Mouse (Mus musculus): ENCODE measurements around the gene Hspa2. TPM values are rescaled to one million over a fixed set of nuclear protein-coding genes. Genes with fewer than 3 reads are reported as not detected.
A peak's percentile ranks its signal among the peaks of the same experiment; 100 is the strongest.

Hspa2 gene
- total RNA-seq (2021) = 1 to 10 TPM; 8.4 to 9.0 TPM
- long read RNA-seq, experiment 1, transcript Hspa2-202 (1 exons, 2,526 nt) = major isoform, 20 of 20 reads
- long read RNA-seq, experiment 1, partial matches to known transcripts = 0 of 20 reads
- long read RNA-seq, experiment 1, other reads (novel, unspliced or antisense) = 0 of 20 reads
- long read RNA-seq, experiment 2, transcript Hspa2-202 (1 exons, 2,526 nt) = major isoform, 25 of 25 reads
- long read RNA-seq, experiment 2, partial matches to known transcripts = 0 of 25 reads
- long read RNA-seq, experiment 2, other reads (novel, unspliced or antisense) = 0 of 25 reads

DNA sequence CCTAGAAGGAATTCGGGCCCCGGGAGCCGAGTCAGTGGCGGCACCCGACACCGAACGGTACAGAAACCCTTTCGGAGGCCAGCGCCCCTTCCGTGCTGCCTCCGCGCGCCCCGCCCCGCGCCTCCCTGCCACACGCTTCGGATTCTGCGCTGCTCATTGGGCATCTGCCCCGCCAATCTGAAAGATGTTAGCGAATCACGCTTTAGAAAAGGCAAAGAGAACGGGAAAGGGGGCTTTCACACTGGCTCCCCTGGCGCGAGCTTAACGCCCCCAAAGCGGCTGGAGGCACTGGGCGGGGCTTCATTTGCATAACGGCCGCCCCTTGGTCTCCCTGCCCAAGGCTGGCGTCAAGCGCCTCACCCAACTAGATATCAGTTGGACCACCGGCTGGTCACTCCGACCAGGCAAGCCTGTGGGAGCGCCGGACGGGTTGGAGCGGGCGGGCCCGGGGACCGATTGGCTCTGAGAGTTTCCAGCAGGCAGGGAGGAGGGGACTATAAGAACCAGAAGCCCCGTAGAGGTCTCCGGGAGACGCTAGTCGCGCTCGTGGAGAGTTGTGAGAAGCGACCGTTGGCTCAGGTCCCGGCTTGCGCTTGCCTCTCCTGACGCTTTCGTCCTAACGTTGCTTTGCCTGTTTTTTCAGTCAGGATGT, at the start of gene Hspa2:
Gene Hspa2 (plus strand): TSS at position 291 of the 652 bp plus-strand sequence.
- DNase-seq = peak; percentile 100
- intact Hi-C loops (cut with DNase I) = loop anchor here (2.0 kb wide), 1 partner anchor 33 kb away; the partner anchor contains the start of gene Zbtb1

DNA sequence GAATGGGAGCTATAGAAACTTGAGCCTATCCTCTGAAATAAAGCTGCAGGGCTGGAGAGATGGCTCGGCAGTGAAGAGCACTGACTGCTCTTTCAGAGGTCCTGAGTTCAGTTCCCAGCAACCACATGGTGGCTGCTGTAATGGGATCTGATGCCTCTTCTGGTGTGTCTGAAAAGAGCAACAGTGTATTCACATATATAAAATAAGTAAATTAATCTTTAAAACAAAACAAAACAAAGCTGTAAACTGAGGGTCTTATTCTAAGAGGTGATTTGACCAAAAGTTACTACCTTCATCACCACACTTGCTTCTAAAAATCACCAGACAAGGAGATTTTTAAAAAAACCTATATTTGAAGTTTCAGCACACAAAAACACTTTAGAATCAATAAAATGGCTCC, 43.1 kb upstream of the Hspa2 start:
- DNase-seq = no peak
- intact Hi-C loops (cut with DNase I) = no loop called here

DNA sequence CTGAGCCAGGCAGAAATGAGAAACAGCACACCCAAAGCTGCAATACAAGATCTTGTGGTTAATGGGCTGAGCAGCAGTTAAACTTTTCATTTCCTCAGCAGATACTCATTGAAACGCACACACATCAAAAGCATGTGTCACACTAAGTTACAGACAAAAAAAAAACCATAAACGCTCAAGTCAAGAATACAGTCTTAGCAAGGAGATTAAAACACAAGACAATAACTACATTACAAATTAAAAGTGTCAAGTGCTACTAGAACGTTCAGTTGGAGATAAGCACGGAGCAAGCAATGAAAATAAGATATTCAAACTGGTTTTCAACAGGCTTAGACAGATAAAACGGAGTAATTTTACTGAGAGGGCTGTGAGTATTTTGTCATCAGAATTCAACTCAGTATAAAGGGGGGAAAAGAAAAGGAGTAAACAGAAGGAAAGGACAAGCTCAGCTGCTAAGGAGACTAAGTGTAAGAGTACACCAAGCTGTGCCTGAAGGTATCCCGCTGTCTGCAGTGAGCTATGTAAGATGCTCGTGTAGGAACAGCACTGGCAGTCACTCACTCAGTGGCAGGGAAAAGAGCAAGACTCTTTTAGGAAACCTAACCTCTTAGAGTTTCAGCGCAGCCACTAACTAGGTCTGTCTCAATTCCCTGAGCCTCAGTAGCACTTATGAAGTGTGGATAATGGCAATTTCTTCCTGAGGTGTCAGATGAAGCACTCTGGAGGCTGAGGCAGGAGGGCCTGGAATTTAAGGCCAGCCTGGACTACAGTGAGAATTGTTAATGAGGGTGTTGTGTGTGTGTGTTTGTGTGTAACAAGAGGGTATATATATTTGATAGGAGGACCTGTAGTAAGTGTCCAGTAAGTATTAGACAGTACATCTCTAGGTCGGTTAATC, 42.3 kb upstream of the Hspa2 start:
- DNase-seq = no peak
- intact Hi-C loops (cut with DNase I) = no loop called here

DNA sequence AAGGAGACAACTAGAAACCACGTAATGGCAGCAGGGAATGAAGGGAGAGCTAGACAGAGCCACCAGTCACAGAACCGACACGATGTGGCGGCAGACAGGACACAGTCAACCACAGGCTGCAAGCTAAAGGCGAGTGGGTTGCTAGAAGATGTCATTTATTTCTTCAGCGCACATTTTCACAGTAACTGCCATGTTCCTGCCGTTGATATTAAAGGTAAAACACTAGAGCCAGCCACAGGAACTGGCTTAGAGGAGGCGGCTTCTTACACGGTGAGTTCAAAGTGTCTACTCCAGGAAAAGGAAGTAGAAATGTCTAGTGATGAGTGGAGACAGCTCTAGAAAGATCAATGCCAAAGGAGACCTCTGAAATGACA, 41.7 kb upstream of the Hspa2 start:
- intact Hi-C loops (cut with DNase I) = no loop called here
- DNase-seq = no peak

DNA sequence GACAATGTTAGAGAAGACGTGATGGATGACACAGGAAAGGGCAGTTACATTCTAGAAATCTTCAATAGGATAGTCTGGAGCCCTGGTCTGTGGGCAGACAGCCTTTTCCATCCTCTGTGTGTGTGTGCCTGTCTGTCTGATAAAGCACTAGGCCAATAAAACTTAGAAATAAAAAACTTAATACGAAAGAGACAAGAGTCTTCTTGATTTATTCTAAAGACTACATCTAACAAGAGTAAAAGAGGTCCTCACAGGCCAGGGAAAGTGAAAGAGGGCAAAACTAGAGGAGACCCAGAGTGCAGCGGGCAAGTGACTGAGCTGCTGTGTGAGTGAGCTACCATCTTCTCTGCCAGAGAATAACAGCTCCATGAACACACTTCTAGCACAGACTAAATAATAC, 37.7 kb upstream of the Hspa2 start:
- intact Hi-C loops (cut with DNase I) = no loop called here
- DNase-seq = no peak

DNA sequence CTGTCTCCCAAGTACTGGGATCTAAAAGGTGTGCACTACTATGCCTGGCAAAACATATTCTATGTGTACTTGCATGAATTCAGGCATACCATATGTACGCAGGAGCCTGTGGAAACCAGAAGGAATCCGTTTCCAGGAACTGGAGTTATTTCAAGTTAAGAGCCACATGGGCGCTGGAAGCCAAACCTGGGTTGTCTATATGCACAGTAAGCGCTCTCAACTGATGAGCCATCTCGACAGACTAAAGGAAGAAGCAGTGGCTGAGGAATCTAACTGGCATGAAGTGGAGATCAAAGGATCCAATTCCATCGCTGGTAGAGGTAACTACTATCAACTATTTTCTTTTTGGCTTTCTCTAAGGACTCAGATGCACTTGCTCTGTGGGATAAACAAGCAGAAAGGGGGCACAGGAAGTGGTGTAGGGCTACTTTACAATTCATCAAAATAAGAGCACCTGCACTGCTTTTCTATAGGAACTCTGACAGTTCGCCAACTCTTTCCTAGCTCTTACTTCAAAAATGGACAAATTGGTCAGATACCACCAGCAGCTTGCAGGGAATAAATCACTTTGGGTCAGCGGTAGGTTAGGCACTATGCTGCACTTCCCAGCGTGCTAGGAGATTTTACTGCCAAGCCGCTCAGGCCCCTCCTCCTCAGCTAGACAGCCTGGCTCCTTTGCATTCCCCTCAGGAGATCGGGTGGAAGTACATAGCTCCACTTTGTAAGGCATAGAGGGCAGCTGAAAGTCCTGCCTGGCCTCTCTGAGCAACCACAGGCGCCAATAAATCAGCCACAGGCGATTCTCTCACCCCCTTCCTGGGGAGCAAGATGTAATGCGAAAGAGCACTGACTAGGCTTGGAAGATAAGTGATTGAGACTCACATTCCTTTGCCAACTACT, 36.6 kb upstream of the Hspa2 start:
- no peak for DNase-seq
- intact Hi-C loops (cut with DNase I) = no loop called here

DNA sequence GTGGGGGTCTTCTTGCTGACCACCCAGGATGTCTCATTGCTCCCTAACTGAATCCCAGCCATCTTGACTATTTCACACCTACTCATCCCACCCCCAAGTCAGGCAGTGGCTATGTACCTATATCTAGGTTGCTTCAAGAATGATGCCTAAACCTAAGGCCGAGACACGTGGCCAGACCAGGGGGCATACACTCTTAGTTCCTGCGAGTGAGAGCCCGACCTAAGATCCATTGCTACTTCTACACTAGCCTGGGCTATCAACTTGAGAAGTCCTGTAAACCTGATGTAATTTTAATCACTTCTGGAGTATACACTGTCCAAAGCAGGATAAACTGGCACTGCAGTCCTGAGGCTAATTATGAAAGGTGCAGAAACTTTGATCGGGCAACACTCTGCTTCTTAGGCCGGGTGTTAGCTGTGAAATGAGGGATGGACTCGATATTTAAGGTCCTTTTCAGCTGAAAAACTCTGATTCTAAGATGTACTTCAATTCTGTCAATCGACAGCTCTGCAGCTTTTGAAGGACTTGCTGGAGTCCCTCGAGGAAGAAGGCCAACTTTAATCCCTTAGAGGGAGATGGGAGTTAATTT, 35.7 kb upstream of the Hspa2 start:
- no peak for DNase-seq
- intact Hi-C loops (cut with DNase I) = no loop called here

DNA sequence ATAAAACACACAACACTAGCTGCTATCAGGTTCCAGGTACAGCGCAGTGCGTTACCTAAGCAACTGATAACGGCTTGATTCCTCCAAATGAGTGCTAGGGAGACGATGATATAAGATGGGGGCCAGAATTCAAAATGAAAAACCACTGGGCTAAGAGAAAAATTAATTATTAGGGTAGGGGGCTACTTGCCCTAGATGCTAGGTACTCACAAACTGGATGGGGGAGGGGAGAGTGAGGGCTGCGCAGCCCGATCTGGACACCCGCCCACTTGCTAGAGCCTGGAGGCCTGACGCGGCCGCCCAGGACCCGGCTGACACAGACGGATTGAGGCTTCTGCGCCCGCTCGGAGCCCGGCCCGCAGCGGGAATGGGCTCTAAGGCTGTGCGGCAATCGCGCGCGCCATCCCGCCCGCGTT, 35.2 kb upstream of the Hspa2 start:
- intact Hi-C loops (cut with DNase I) = no loop called here
- peak in 1 of 2 experiments; percentile 25 for DNase-seq

DNA sequence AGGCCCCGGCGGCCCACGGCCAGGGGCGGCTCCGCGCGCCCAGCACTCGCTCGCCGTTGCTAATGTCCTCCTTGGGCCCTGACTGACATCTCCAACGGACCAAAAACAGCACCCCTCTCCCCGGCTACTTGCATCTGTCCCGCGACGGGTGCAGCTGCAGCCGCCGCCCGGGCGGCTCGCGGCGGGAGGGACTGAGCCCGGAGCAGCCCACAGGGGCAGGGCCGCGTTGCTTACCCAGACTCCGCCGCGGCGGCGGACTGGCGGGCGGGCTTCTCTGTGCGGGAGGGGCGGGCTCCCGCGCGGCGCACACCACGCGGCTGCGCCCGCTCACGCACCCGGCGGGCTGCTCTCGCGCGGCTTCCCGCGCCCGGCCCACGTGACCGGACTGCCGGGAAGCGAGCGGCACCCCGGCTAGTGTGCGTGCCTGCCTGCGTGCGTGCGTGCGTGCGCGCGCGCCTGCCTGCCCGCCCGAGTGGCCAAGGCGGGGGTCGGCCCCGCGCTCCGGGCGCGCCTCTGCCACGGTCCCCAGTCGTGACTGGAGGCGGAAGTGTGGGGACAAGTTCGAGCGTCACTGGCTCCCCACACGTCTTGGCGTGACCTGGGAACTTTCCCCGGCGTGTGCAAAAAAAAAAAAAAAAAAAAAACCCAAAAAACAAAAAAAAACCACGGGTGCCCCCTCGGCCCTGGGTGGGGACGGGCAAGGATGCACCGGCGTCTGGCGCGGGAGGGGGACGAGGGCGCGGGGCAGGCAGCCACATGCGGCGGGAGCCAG, 34.6 kb upstream of the Hspa2 start, which contains the start of gene Zbtb25:
Gene Zbtb25 (minus strand): TSS at position 397 of the 772 bp plus-strand sequence.
- intact Hi-C loops (cut with DNase I) = no loop called here
- peak; percentile 74 to 76 for DNase-seq

DNA sequence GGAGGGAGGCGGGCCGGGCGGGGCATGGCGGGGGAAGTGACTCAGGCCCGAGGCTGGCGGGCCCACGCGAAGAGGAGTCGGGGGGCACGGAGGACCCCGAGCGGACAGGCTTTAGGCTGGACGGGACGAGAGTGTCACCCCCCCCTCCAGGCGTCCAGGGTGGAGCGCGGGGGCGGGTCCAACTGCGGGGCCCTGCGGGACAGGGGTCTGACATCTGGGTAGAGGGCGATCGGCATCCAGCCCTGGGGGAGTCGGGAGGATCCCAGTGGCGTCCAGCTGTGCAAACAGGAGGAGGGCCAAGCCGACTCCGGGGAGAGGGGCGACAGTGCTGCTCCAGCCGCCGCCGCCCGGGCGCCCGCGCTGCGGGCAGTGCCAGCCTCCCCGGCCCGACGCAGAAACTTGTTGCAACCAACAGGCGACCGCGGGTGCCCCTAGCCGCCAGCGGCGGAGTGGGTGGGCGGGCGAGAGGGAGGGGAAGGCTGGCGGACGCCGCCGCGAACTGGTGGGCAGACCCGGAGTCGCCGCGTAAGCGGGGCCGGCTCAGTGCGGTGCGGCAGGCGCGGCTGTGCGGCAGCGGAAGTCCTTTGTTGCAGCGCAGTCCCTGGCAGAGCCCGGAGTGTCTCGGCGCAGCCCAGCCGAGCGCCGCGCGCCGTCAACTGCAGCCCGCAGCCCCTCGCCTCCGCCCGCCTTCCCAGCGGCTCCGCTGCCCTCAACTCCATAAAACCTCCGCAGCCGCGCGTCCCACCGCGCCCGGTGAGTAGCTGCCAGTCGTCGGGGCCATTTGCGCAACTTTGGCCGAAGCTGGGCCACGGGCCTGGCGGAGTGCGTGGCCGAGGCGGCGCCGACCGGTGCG, 33.8 kb upstream of the Hspa2 start, which contains the start of gene Zbtb1:
Gene Zbtb1 (plus strand): TSS at position 289 of the 853 bp plus-strand sequence.
- peak; percentile 69 to 80 for DNase-seq
- intact Hi-C loops (cut with DNase I) = loop anchor here (2.0 kb wide), 1 partner anchor 35 kb away; the partner anchor contains the start of gene Hspa2

DNA sequence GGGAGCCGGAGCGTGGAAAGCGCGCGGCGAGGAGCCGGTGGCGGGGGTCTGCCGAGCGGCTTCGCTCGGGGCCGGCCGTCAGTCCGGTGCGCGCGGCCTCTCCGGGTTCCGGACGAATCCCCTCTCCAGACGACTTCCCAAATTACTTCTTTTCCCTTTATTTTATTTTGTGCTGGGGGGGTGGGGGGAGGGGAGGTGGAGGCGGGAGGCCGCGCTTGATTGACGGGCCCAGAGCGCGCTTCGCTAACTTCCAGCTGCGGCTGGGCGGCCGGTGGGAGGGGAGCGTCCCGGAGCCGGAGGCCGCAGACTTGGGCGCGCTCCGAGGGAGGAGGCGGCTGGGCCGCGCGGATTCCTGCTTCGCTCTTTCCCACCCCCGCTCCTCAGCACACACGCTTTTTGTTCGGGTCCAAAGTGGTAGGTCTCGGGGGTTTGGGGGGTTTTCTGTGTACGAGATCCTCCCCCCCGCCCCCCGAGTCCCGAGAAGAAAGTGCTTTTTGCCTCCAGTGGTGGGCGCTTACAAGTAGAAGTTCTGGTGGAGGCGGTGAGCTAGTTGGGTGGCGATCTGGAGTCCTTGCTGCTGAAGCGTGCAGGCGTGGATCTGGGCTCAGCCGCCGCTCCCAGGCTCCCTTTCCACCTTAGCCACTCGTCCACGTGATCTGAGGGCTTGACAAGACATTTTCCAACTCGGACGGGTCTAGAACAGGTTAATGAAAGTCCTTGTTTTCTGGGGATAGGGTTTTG, 33.0 kb upstream of the Hspa2 start:
- intact Hi-C loops (cut with DNase I) = loop anchor here (2.0 kb wide), 1 partner anchor 34 kb away; the partner anchor contains the start of gene Hspa2
- peak; percentile 75 to 78 for DNase-seq

DNA sequence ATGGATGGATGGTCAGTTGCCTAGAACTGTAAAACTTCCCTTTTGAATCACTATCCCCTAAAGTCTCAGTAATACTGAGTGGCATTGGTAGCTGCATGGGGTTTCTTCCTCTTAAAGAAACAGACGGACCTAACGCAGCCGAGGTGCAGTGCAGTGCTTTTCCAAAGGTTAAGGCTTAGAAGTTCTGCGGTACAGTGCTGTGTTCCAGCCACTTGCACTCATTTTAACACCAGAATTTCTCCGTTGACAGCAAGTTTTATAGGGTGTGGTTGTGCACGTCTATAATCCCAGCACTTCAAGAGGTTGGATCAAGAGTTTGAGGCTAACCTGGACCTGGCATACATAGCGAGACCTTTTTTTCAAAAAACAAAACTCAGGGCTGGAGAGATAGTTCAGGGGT, 31.9 kb upstream of the Hspa2 start:
- DNase-seq = no peak
- intact Hi-C loops (cut with DNase I) = no loop called here

DNA sequence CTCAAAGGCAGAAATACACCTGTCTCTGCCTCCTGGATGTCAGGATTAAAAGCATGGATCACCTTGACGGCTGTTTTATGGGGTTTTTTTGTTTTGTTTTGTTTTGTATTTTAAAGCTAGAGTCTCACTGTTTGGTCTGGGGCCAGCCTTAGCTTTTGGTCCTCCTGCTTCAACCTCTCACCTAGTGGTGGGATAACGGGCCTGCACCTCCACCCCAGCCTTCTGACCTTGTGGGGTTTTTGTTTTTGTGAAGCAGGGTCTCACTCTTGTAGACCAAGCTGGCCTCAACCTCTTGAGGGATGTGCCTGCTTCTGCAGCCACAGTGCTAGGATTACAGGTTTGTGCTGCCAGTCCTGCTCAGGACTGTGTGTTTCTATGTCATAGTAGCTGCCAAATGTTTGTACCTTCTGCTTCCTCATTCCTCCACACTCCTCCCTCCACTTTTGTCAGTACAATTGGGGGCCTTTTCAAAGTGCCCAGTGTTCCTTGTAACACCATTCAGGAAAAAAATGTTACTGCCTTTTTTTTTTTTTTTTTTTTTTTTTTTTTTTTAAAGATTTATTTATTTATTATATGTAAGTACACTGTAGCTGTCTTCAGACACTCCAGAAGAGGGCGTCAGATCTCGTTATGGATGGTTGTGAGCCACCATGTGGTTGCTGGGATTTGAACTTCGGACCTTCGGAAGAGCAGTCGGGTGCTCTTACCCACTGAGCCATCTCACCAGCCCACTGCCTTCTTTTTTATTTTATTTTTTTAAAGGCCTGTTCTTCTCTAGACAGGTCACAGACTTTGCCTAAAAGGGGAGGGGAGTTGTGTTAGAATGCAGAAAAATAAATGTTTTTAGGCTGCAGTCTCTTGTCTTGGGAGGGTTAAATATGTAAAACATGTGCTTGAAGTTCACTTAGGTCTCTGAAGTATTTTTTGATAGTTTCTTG, 30.8 kb upstream of the Hspa2 start:
- intact Hi-C loops (cut with DNase I) = no loop called here
- no peak for DNase-seq

DNA sequence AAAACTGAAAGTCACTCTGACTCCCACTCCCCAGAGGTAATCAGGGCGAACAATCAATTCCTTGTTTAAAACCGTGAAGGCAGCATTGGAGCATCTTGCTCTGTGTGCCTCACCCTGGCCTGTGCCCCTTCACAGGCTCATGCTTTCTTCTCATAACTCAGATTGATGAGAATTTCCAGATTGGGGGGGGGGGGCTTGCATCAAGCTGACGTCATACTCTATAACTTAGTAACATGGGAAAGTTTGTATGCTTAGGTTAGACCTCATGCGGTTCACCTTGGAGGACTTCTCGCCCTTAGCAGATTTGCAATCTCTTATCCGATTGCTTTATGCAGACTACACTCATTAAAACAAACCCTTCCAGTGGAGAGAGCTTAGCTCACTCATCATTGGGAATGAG, 30.0 kb upstream of the Hspa2 start:
- DNase-seq = no peak

DNA sequence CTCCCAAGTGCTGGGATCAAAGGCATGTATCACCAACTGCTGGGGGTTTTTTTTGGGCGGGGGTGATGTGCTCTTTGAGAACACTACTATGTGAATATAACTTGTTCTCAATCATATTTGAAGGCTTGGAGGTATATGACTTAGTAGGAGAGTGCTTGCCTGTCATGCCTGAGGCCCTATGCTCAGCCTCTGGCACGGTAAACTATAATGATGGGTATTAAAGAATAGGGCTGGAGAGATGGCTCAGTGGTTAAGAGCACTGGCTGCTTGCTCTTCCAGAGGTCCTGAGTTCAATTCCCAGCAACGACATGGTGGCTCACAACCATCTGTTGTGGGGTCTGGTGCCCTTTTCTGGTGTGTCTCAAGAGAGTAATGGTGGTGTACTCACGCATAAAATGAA, 29.1 kb upstream of the Hspa2 start:
- no peak for DNase-seq
- intact Hi-C loops (cut with DNase I) = no loop called here

More for the DNA sequence above, 30.0 kb upstream of the Hspa2 start:
- intact Hi-C loops (cut with DNase I) = no loop called here

DNA sequence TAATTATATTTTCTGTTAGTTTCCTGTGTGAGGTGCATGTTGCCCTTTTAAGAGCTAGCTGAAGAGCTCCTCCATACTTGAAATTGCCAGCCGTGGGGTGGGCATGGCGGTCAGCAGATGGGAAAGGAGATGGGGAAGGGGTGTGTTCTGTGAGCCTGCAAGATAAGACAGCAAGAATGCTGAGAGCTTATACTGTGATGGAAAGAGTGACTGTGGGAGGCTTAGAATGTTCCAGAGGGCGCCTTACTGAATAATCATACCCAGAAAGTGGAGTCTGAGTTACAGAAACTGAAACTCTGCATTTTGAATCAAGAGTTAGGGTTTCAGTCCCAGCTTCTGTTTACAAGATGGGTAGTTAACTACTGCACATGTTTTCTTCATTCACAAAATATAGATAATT, 28.5 kb upstream of the Hspa2 start:
- no peak for DNase-seq
- intact Hi-C loops (cut with DNase I) = no loop called here
